Mouse (Mus musculus): Measurements from ENCODE around the gene Hmg20b.

- TF ChIP-seq CTCF (IDR thresholded peaks at IDR 0.05; ENCODE audit: low read depth) (no peak), EP300 (IDR thresholded peaks at IDR 0.05; ENCODE audit: low read depth) (no peak)
These were observed 42.5 kb upstream of the Hmg20b start, which contains the start of gene Smim24 for GRCm38 (mm10) chr10:81392781-81393185.

Data from heart, postnatal 0 days (tissue).